Mouse (Mus musculus) ES-E14 (cell line): ENCODE measurements around the gene Hes3. TPM values are rescaled to one million over a fixed set of nuclear protein-coding genes. Genes with fewer than 3 reads are reported as not detected.

Source experiments
- DNase-seq: peaks from one replicate; pipeline ENCODE4 v3.0.0-alpha.2; 2013; ENCODE audit warnings: low read depth, low spot score
- H3K27ac ChIP-seq: 2 replicates; pipeline ENCODE4 v1.5.1; 2012; ENCODE audit warnings: low read depth, mild to moderate bottlenecking, low read length, moderate library complexity, mixed read lengths; ENCODE audit not compliant: poor library complexity, insufficient read depth, severe bottlenecking
- H3K36me3 ChIP-seq: 2 replicates; pipeline ENCODE4 v1.6.1; 2012; ENCODE audit warnings: mild to moderate bottlenecking, low read length, moderate library complexity, mixed read lengths; ENCODE audit not compliant: control insufficient read depth, poor library complexity, insufficient read depth, severe bottlenecking
- H3K4me1 ChIP-seq, 2 experiments: fragments of 150-350 bp in 1 of 2; sonication (generic) in 1 of 2; 2 replicates each; pipeline ENCODE4 v1.6.1; 2012; ENCODE audit warnings: low read length in 2 of 2, mild to moderate bottlenecking in 1 of 2, mixed read lengths in 1 of 2; ENCODE audit not compliant: control insufficient read depth in 2 of 2, insufficient read depth in 2 of 2, poor library complexity in 1 of 2
- H3K4me3 ChIP-seq, 2 experiments: fragments of 150-350 bp in 1 of 2; sonication (generic) in 1 of 2; 2 replicates each; pipeline ENCODE4 v1.5.1; 2012; ENCODE audit warnings: low read length in 2 of 2, low read depth in 1 of 2, mild to moderate bottlenecking in 1 of 2, mixed read lengths in 1 of 2; ENCODE audit not compliant: insufficient read depth in 1 of 2, poor library complexity in 1 of 2, severe bottlenecking in 1 of 2
- H3K9ac ChIP-seq: 2 replicates; pipeline ENCODE4 v1.6.1; 2012; ENCODE audit warnings: low read depth, mild to moderate bottlenecking, low read length, mixed read lengths; ENCODE audit not compliant: poor library complexity, insufficient read depth, severe bottlenecking
- H3K9me3 ChIP-seq: fragments of 150-350 bp; sonication (generic); 2 replicates; pipeline ENCODE4 v1.6.1; 2012; ENCODE audit warnings: low read depth, mild to moderate bottlenecking, low read length; ENCODE audit not compliant: control insufficient read depth, insufficient read depth
- CHD2 ChIP-seq: IDR thresholded peaks from 2 replicates; pipeline ENCODE4 v1.6.1; 2014; ENCODE audit warnings: mild to moderate bottlenecking, low read depth, low read length, inconsistent platforms
- HCFC1 ChIP-seq: IDR thresholded peaks from 2 replicates; pipeline ENCODE4 v1.6.1; 2012; ENCODE audit warnings: low read length, inconsistent platforms, borderline replicate concordance; ENCODE audit not compliant: insufficient read depth
- MAFK ChIP-seq: IDR thresholded peaks from 2 replicates; pipeline ENCODE4 v1.6.1; 2014; ENCODE audit warnings: mild to moderate bottlenecking, low read depth, low read length, inconsistent platforms; ENCODE audit not compliant: insufficient read depth
- ZC3H11A ChIP-seq: IDR thresholded peaks from 2 replicates; pipeline ENCODE4 v1.6.1; 2012; ENCODE audit warnings: low read depth, mild to moderate bottlenecking, inconsistent platforms, low read length, borderline replicate concordance
- ZNF384 ChIP-seq: IDR thresholded peaks from 2 replicates; pipeline ENCODE4 v1.6.1; 2012; ENCODE audit warnings: low read depth, low read length, inconsistent platforms
- in situ Hi-C, 2 experiments: fragments of 600-800 bp; cut with MboI; formaldehyde crosslinking; loops; one replicate each; pipeline ENCODE4 v1.15.1; 2025; ENCODE audit warnings: low sequenced_read_pairs in 2 of 2, inconsistent platforms in 1 of 2; ENCODE audit not compliant: unreplicated experiment in 2 of 2
- total RNA-seq: library from RNA; depleted of rRNA; stranded (reverse); fragments of 300-350 nt; gene quantifications from 2 replicates; pipeline ENCODE4 v1.2.3, GENCODE M21; 2012

Hes3 gene
- total RNA-seq, 1 experiment = 0.58 TPM

DNA sequence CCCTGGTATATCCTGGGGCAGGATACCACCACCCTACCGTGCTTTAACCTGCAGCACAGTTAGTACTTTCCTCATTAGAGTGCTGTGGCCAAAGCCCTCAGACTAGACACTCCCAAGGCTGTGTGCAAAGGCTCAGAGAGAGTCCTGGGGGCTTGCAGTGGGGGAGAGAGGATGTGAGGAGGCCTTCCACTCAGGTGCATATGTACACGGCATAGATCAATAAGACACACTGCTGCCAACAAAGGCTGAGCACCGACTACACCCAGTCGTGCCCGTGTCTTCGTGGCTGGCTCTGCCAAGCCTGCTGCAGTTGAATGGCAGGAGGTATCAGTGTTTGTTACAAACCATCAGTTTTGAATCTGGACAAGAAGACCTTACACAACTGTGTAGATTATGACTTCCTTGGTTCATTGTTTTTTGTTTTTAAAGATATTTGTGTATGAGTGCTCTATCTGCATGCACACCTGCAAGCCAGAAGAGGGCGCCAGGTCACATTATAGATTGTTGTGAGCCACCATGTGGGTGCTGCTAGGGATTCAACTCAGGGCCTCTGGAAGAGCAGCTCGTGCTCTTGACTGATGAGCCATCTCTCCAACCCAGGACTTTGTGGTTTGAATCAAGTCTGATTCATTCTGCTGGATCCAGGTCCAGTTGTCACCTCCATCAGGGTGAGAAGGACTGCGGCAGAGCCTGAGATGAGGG lies 26.4 kb downstream of the Hes3 start:
- H3K4me3 ChIP-seq = no peak overlapping the region
- peaks cover 6% of the 10 kb centered on the region; the same call in 1 of the 2 replicates for H3K36me3 ChIP-seq
- DNase-seq = no peak
- H3K4me1 ChIP-seq = peaks cover 0 to 34% of the 10 kb centered on the region in 2 experiments; a peak in 3 of 4 replicates
- TF ChIP-seq ZNF384 = no peak
- H3K9me3 ChIP-seq = no peaks in the 10 kb centered on the region
- peak overlapping the region; percentile 9; the same call in 1 of the 2 replicates for H3K9ac ChIP-seq
- no peak overlapping the region; the same call in 1 of the 2 replicates for H3K27ac ChIP-seq
- in situ Hi-C loops = no loop called here

DNA sequence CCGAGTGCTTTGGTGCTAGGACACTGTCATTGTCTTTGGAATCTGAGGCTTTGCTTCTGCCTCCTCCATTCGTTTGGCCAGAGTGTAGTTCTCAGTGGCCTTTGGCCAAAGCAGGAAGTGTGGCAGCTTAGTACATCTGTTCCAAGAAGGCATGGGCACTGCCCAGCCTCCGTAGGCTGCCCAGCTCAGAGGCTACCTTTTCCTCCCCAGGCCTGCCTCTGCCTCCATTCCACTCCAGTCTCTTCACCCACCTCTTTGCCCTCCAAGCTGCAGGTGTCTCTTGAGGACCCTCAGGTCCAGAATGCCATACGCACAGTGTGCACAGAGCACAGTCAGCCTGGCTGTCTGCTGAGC lies 27.3 kb downstream of the Hes3 start:
- TF ChIP-seq ZNF384 (no peak), CHD2 (no peak), MAFK (no peak), ZC3H11A (no peak), HCFC1 (no peak)
- Histone ChIP-seq H3K4me3 (peak overlapping the region in 1 of 2 experiments; percentile 65; a peak in 2 of 4 replicates), H3K9me3 (no peaks in the 10 kb centered on the region), H3K36me3 (peaks cover 6% of the 10 kb centered on the region; the same call in 1 of the 2 replicates), H3K27ac (peak overlapping the region; percentile 37), H3K4me1 (peaks cover 0 to 31% of the 10 kb centered on the region in 2 experiments; a peak in 3 of 4 replicates), H3K9ac (peak overlapping the region; percentile 46; the same call in 1 of the 2 replicates)
- DNase-seq = no peak
- in situ Hi-C loops = no loop called here

DNA sequence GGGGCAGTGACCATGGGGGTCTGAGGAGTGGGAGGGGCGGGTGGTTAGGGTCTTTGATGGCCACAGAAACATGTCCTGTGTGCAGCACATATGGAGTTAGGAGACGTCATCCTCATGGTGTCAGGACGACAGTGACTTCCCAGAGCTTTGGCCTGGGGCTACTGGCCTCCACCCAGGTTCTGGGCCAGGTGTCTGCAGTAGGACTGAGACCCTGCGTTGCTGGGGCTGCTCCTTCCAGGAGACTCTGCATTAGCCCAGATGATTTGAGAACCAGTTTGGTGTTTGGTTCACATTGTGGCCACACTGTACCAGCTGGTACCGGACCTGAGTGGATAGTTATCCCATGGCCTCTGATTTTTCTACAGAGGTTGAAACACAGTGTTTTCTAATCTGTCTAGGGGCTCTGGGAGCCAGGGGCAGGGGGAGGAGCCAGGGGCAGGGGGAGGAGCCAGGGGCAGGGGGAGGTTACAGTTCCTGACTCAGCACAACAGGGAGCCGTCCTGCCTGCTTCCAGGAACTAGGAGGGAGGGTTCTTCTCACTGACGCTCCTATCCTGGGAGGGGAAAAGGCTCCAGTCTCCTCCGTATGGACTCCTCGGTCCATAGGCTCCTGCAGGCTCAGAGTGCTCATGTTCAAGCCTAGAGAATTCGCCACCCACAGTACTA lies 27.8 kb downstream of the Hes3 start:
- H3K9ac ChIP-seq = peak overlapping the region; percentile 46; the same call in 1 of the 2 replicates
- in situ Hi-C loops = no loop called here

DNA sequence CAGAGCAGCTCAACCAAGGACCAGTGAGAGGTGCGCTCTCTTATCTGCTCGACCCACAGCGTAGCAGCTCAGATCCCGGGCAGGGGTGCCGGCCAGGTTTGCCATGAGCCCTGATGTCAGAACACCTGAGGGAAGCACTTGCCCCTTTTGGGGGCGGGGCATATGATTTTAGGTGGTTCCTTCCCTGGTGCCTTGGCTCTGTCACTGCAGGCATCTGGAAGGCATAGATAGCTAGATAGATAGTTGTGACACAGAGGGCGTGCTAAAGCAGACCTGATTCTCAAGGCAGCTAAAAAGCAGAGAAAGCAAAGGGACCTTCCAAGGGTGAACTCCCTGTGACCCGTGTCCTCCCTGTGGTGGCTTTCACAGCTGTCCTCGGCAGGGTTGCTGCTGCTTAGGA lies 28.4 kb downstream of the Hes3 start:
- Histone ChIP-seq H3K4me3 (no peak overlapping the region), H3K36me3 (peaks cover 3% of the 10 kb centered on the region; the same call in 1 of the 2 replicates), H3K9ac (no peak overlapping the region), H3K27ac (no peak overlapping the region), H3K4me1 (peaks cover 0 to 31% of the 10 kb centered on the region in 2 experiments; a peak in 3 of 4 replicates), H3K9me3 (no peaks in the 10 kb centered on the region)
- DNase-seq = no peak
- no peak for TF ChIP-seq ZNF384
- no peak for TF ChIP-seq ZC3H11A
- TF ChIP-seq HCFC1 = no peak
- TF ChIP-seq CHD2 = no peak
- no peak for TF ChIP-seq MAFK
- in situ Hi-C loops = no loop called here

More for the DNA sequence above, 27.8 kb downstream of the Hes3 start:
- Histone ChIP-seq H3K36me3 (peaks cover 6% of the 10 kb centered on the region; the same call in 1 of the 2 replicates), H3K27ac (peak overlapping the region; percentile 37), H3K4me3 (peak overlapping the region in 1 of 2 experiments; percentile 65; a peak in 2 of 4 replicates), H3K4me1 (peaks cover 0 to 31% of the 10 kb centered on the region in 2 experiments; a peak in 3 of 4 replicates), H3K9me3 (no peaks in the 10 kb centered on the region)
- peak; percentile 92 for TF ChIP-seq MAFK
- TF ChIP-seq ZNF384 = no peak
- no peak for TF ChIP-seq ZC3H11A
- DNase-seq = peak; percentile 75
